Comparison of ENCODE assay signal across 39 mouse cellular contexts in genomic region chr5:145098340-145098821, GRCm38 (mm10). TPM values are rescaled to one million over a fixed set of nuclear protein-coding genes. Genes with fewer than 3 reads are reported as not detected.
DNase-seq lines count a peak whose midpoint lies in the region; ATAC-seq and TF ChIP-seq lines count a peak whose summit lies in the region.
"Had no signal": no experiment of that assay in that cellular context is flagged by ENCODE, and none has a peak within 500 bp of the region (broad histone marks: within the 10 kb centered on the region; RNA-seq: fewer than 3 reads in every experiment).

No protein-coding gene starts in this region.

- H3K4me1 ChIP-seq in MEL (ENCODE audit: control insufficient read depth in 1 of 2, insufficient read depth in 2 of 2, low read length in 2 of 2) = peaks cover 17 to 36% of the 10 kb centered on the region in 2 experiments
- peaks cover 4% of the 10 kb centered on the region; the same call in 1 of the 2 replicates for H3K4me1 ChIP-seq in liver, embryonic 12.5 days
- H3K4me1 ChIP-seq: forebrain, embryonic 12.5 days; heart, embryonic 12.5 days; hindbrain, embryonic 15.5 days; kidney, embryonic 15.5 days; limb, embryonic 10.5 days; limb, embryonic 15.5 days; midbrain, embryonic 10.5 days; midbrain, embryonic 15.5 days had no signal

- no peak overlapping the region for H3K4me3 ChIP-seq in MEL (ENCODE audit: control insufficient read depth in 1 of 2, insufficient read depth in 1 of 2, low read depth in 2 of 2, low read length in 2 of 2)
- no peak overlapping the region for H3K4me3 ChIP-seq in liver, embryonic 12.5 days
- H3K4me3 ChIP-seq: erythroblast, embryonic 14.5 days; forebrain, embryonic 12.5 days; heart, embryonic 12.5 days; hindbrain, embryonic 15.5 days; kidney, embryonic 15.5 days; limb, embryonic 10.5 days; limb, embryonic 15.5 days; midbrain, embryonic 10.5 days; midbrain, embryonic 15.5 days had no signal

- 58% methylated on average over 10 of the region's 10 CpGs for WGBS in liver, embryonic 12.5 days (ENCODE audit: insufficient replicate concordance)

- peak in 1 of 2 experiments; percentile 64; a peak in 2 of 4 replicates for TF ChIP-seq POLR2A in MEL (IDR thresholded peaks at IDR 0.05; ENCODE audit: control insufficient read depth in 1 of 2, insufficient read depth in 1 of 2, low read depth in 1 of 2, low read length in 2 of 2, poor library complexity in 1 of 2)

- no peaks in the 10 kb centered on the region for H3K27me3 ChIP-seq in MEL (ENCODE audit: control insufficient read depth in 1 of 2, insufficient read depth in 2 of 2, low read length in 2 of 2)
- no peaks in the 10 kb centered on the region for H3K27me3 ChIP-seq in liver, embryonic 12.5 days (replicated peaks)
- H3K27me3 ChIP-seq: forebrain, embryonic 12.5 days; heart, embryonic 12.5 days; hindbrain, embryonic 15.5 days; kidney, embryonic 15.5 days; limb, embryonic 15.5 days; midbrain, embryonic 15.5 days; Patski had no signal

- peak in 1 of 3 experiments; percentile 36; a peak in 3 of 6 replicates for TF ChIP-seq CTCF in MEL (IDR thresholded peaks at IDR 0.05 in 2 of 3, conservative IDR thresholded peaks at IDR 0.05 in 1 of 3; ENCODE audit: control insufficient read depth in 1 of 3, insufficient read depth in 1 of 3, low read depth in 2 of 3, low read length in 3 of 3, poor library complexity in 1 of 3, severe bottlenecking in 1 of 3)

- no peak overlapping the region for H3K4me2 ChIP-seq in liver, embryonic 12.5 days
- H3K4me2 ChIP-seq: forebrain, embryonic 12.5 days; heart, embryonic 12.5 days; hindbrain, embryonic 15.5 days; kidney, embryonic 15.5 days; limb, embryonic 15.5 days; midbrain, embryonic 15.5 days had no signal

- no peaks in the 10 kb centered on the region for H3K79me2 ChIP-seq in MEL (ENCODE audit: control insufficient read depth, insufficient read depth, low read length, poor library complexity)

- TF ChIP-seq EP300 in MEL (IDR thresholded peaks at IDR 0.05; ENCODE audit: low read depth in 1 of 2, low read length in 2 of 2) = peak; percentile 94 to 97

- peaks cover 23 to 52% of the 10 kb centered on the region in 2 experiments for H3K36me3 ChIP-seq in MEL (ENCODE audit: control insufficient read depth in 1 of 2, insufficient read depth in 2 of 2, low read length in 2 of 2)
- peaks cover 97% of the 10 kb centered on the region for H3K36me3 ChIP-seq in liver, embryonic 12.5 days

- H3K9ac ChIP-seq in MEL (ENCODE audit: control insufficient read depth, low read depth, low read length, poor library complexity, severe bottlenecking) = no peak overlapping the region
- H3K9ac ChIP-seq in liver, embryonic 12.5 days = no peak overlapping the region
- H3K9ac ChIP-seq: forebrain, embryonic 12.5 days; heart, embryonic 12.5 days; hindbrain, embryonic 15.5 days; kidney, embryonic 15.5 days; limb, embryonic 15.5 days; midbrain, embryonic 15.5 days had no signal

- peak; percentile 43; the same call in 1 of the 2 replicates for ATAC-seq in liver, embryonic 12.5 days
- peak; percentile 32; the same call in 1 of the 2 replicates for ATAC-seq in neutrophil, adult 5-6 weeks (ENCODE audit: extremely low read depth, insufficient number of reproducible peaks, low FRiP score, poor library complexity, severe bottlenecking)
- no peak; the same call in 1 of the 2 replicates for ATAC-seq in monocyte, adult 5-6 weeks (replicated peaks; ENCODE audit: insufficient number of reproducible peaks, low FRiP score, low TSS enrichment, poor library complexity, severe bottlenecking)
- ATAC-seq: lung, postnatal 0 days; midbrain, embryonic 15.5 days; Patski had no signal

- peak overlapping the region; percentile 75 for H3K27ac ChIP-seq in MEL (ENCODE audit: control insufficient read depth, low read depth, low read length)
- 0 out of 2 replicates have a peak overlapping the region, but pooled peaks have one; percentile 4 for H3K27ac ChIP-seq in liver, embryonic 12.5 days
- H3K27ac ChIP-seq: forebrain, embryonic 12.5 days; hindbrain, embryonic 15.5 days; kidney, embryonic 15.5 days; limb, embryonic 10.5 days; limb, embryonic 15.5 days; midbrain, embryonic 10.5 days; midbrain, embryonic 15.5 days had no signal

- DNase-seq in 416B (ENCODE audit: low read depth) (peak; percentile 96), MEL (ENCODE audit: low read depth, low spot score) (peak; percentile 96)
- no peak for DNase-seq in cerebellum, adult 18-20 months
- no peak for DNase-seq in thymus, postnatal 25 days
- DNase-seq: adrenal gland, postnatal 14 days; B cell, adult 2 months; cerebellum, adult 11 months; cerebellum, postnatal 10 days; gastrocnemius, postnatal 10 days; heart, adult 18-20 months; heart, postnatal 4 days; kidney, adult 18-20 months; kidney, postnatal 25 days; layer of hippocampus, postnatal 36 days; lung, postnatal 4 days; right cerebral cortex, postnatal 4 days; thymus, adult 2 months; thymus, postnatal 4 days had no signal

- no peaks in the 10 kb centered on the region for H3K9me3 ChIP-seq in MEL (replicated peaks; ENCODE audit: insufficient read depth, low read length)
- no peaks in the 10 kb centered on the region for H3K9me3 ChIP-seq in liver, embryonic 12.5 days (replicated peaks)
- H3K9me3 ChIP-seq: forebrain, embryonic 12.5 days; heart, embryonic 12.5 days; hindbrain, embryonic 15.5 days; kidney, embryonic 15.5 days; limb, embryonic 10.5 days; limb, embryonic 15.5 days; midbrain, embryonic 10.5 days; midbrain, embryonic 15.5 days had no signal

- no peak for TF ChIP-seq RAD21 in MEL (IDR thresholded peaks at IDR 0.05; ENCODE audit: low read depth, low read length)

TF ChIP-seq in MEL, 35 proteins besides CTCF, POLR2A, EP300 and RAD21 (continues in another document):
- TF ChIP-seq ZMIZ1 (IDR thresholded peaks at IDR 0.05; ENCODE audit: low read depth, low read length) (no peak), TCF12 (IDR thresholded peaks at IDR 0.05; ENCODE audit: low read depth, low read length) (peak; percentile 89), MYB (IDR thresholded peaks at IDR 0.05; ENCODE audit: low read depth, low read length) (peak; percentile 87), MXI1 (IDR thresholded peaks at IDR 0.05; ENCODE audit: low read depth, low read length) (peak; percentile 63; the same call in 1 of the 2 replicates), MAX (IDR thresholded peaks at IDR 0.05; ENCODE audit: low read length) (no peak; the same call in none of the 2 replicates), BHLHE40 (IDR thresholded peaks at IDR 0.05; ENCODE audit: borderline replicate concordance, low read depth, low read length) (no peak), CHD2 (IDR thresholded peaks at IDR 0.05; ENCODE audit: low read length) (no peak), GABPA (IDR thresholded peaks at IDR 0.05; ENCODE audit: low read depth, low read length) (no peak), E2F4 (IDR thresholded peaks at IDR 0.05; ENCODE audit: borderline replicate concordance, low read depth, low read length) (no peak), USF1 (IDR thresholded peaks at IDR 0.05; ENCODE audit: low read depth, low read length) (no peak), TAL1 (IDR thresholded peaks at IDR 0.05; ENCODE audit: low read length) (peak; percentile 86), NELFE (IDR thresholded peaks at IDR 0.05; ENCODE audit: low read depth, low read length) (no peak), MAZ (IDR thresholded peaks at IDR 0.05; ENCODE audit: low read depth, low read length) (0 out of 2 replicates have a peak, but pooled peaks have one; percentile 17), SIN3A (IDR thresholded peaks at IDR 0.05; ENCODE audit: low read length) (peak; percentile 79), USF2 (IDR thresholded peaks at IDR 0.05; ENCODE audit: borderline replicate concordance in 1 of 2, insufficient read depth in 1 of 2, low read depth in 1 of 2, low read length in 2 of 2) (no peak), POLR2AphosphoS5 (IDR thresholded peaks at IDR 0.05; ENCODE audit: borderline replicate concordance, low read depth, low read length) (no peak), SMC3 (IDR thresholded peaks at IDR 0.05; ENCODE audit: low read depth, low read length) (no peak)

RNA-seq across cellular contexts. Expression of gene Kpna7, which starts 14.6 kb away (rescaled TPM):
- 0.35 and 2.5 TPM in 2 replicates for total RNA-seq in MEL (2012; rRNA removed)
- polyA plus RNA-seq in MEL (2012; ENCODE audit: insufficient read depth in 1 of 2, insufficient read length in 2 of 2, low read depth in 1 of 2, low replicate concordance in 2 of 2, missing spikeins in 1 of 2) = 1 to 10 TPM in 1 of 2 experiments, not detected in 1; 2.2 TPM
- polyA plus RNA-seq in liver, embryonic 12.5 days (2016; fragmentation: Nextera tagmentation; extraction: Ambion mirVana) = 0.05 TPM in 2 replicates
- not detected in 2 replicates for total RNA-seq in neutrophil, adult 5-6 weeks (2017)
- total RNA-seq in monocyte, adult 5-6 weeks (2017) = not detected in 3 replicates
- total RNA-seq: adrenal gland, postnatal 14 days; gastrocnemius, postnatal 10 days; heart, adult 18-20 months; heart, postnatal 4 days; layer of hippocampus, adult 8-10 months; layer of hippocampus, postnatal 36 days had no signal
- polyA plus RNA-seq: cortical plate, adult 2 months; embryonic facial prominence, embryonic 14.5 days; erythroblast, embryonic 14.5 days; forebrain, embryonic 12.5 days; heart, embryonic 12.5 days; heart, postnatal 0 days; hindbrain, embryonic 15.5 days; intestine, embryonic 14.5 days; kidney, embryonic 15.5 days; limb, embryonic 10.5 days; limb, embryonic 15.5 days; lung, postnatal 0 days; midbrain, embryonic 10.5 days; midbrain, embryonic 15.5 days; neural tube, embryonic 11.5 days; spleen, adult 2 months had no signal

RNA-seq across cellular contexts. Expression of gene Arpc1a, which starts 14.8 kb away (rescaled TPM):
- 85.8 and 96.9 TPM in 2 replicates for total RNA-seq in MEL (2012; rRNA removed)
- 100 to 1,000 TPM; 187 to 306 TPM for polyA plus RNA-seq in MEL (2012; ENCODE audit: insufficient read depth in 1 of 2, insufficient read length in 2 of 2, low read depth in 1 of 2, low replicate concordance in 2 of 2, missing spikeins in 1 of 2)
- polyA plus RNA-seq in liver, embryonic 12.5 days (2016; fragmentation: Nextera tagmentation; extraction: Ambion mirVana) = 74.5 and 75.5 TPM in 2 replicates
- 71.2 and 79.7 TPM in 2 replicates for total RNA-seq in neutrophil, adult 5-6 weeks (2017)
- 79.3 to 85.9 TPM (median 81.0 TPM) in 3 replicates for total RNA-seq in monocyte, adult 5-6 weeks (2017)

RNA-seq across cellular contexts. Expression of gene Arpc1b, which starts 15.6 kb away (rescaled TPM):
- 432 and 582 TPM in 2 replicates for total RNA-seq in MEL (2012; rRNA removed)
- 100 to 1,000 TPM; 143 to 708 TPM for polyA plus RNA-seq in MEL (2012; ENCODE audit: insufficient read depth in 1 of 2, insufficient read length in 2 of 2, low read depth in 1 of 2, low replicate concordance in 2 of 2, missing spikeins in 1 of 2)
- polyA plus RNA-seq in liver, embryonic 12.5 days (2016; fragmentation: Nextera tagmentation; extraction: Ambion mirVana) = 175 and 180 TPM in 2 replicates
- 524 and 552 TPM in 2 replicates for total RNA-seq in neutrophil, adult 5-6 weeks (2017)
- total RNA-seq in monocyte, adult 5-6 weeks (2017) = 406 to 524 TPM (median 463 TPM) in 3 replicates

RNA-seq across cellular contexts. Expression of gene Pdap1, which starts 41.7 kb away (rescaled TPM):
- total RNA-seq in MEL (2012; rRNA removed) = 104 and 106 TPM in 2 replicates
- 100 to 1,000 TPM in 1 of 2 experiments, not detected in 1; 301 TPM for polyA plus RNA-seq in MEL (2012; ENCODE audit: insufficient read depth in 1 of 2, insufficient read length in 2 of 2, low read depth in 1 of 2, low replicate concordance in 2 of 2, missing spikeins in 1 of 2)
- 78.0 and 80.6 TPM in 2 replicates for polyA plus RNA-seq in liver, embryonic 12.5 days (2016; fragmentation: Nextera tagmentation; extraction: Ambion mirVana)
- total RNA-seq in neutrophil, adult 5-6 weeks (2017) = 73.3 and 79.9 TPM in 2 replicates
- 93.1 to 106 TPM (median 95.5 TPM) in 3 replicates for total RNA-seq in monocyte, adult 5-6 weeks (2017)

RNA-seq across cellular contexts. Expression of gene Bud31, which starts 41.8 kb away (rescaled TPM):
- 203 and 207 TPM in 2 replicates for total RNA-seq in MEL (2012; rRNA removed)
- 100 to 1,000 TPM in 1 of 2 experiments, not detected in 1; 193 TPM for polyA plus RNA-seq in MEL (2012; ENCODE audit: insufficient read depth in 1 of 2, insufficient read length in 2 of 2, low read depth in 1 of 2, low replicate concordance in 2 of 2, missing spikeins in 1 of 2)
- polyA plus RNA-seq in liver, embryonic 12.5 days (2016; fragmentation: Nextera tagmentation; extraction: Ambion mirVana) = 171 TPM in 2 replicates
- total RNA-seq in neutrophil, adult 5-6 weeks (2017) = 170 and 185 TPM in 2 replicates
- total RNA-seq in monocyte, adult 5-6 weeks (2017) = 212 to 285 TPM (median 240 TPM) in 3 replicates

Comparison
In these comparisons a context has a peak if more than half of its experiments do, and no peak if none do; other contexts are left out.
1. DNase-seq: peak in 416B (single experiment) and MEL (single experiment); none in cerebellum, adult 18-20 months (0 of 2) and thymus, postnatal 25 days (single experiment).